Mouse (Mus musculus) layer of hippocampus, postnatal 36 days (tissue): ENCODE measurements around the gene Sdccag8. TPM values are rescaled to one million over a fixed set of nuclear protein-coding genes. Genes with fewer than 3 reads are reported as not detected.

Source experiments
- DNase-seq, 2 experiments: peaks; one replicate each; pipeline ENCODE4 v3.0.0; 2022
- total RNA-seq, 2 experiments: library from RNA; stranded (reverse); gene quantifications; 2 replicates each; pipeline ENCODE4 v1.2.3; 2021

Sdccag8 gene
- total RNA-seq: 10 to 100 TPM; 16.2 to 19.0 TPM

DNA sequence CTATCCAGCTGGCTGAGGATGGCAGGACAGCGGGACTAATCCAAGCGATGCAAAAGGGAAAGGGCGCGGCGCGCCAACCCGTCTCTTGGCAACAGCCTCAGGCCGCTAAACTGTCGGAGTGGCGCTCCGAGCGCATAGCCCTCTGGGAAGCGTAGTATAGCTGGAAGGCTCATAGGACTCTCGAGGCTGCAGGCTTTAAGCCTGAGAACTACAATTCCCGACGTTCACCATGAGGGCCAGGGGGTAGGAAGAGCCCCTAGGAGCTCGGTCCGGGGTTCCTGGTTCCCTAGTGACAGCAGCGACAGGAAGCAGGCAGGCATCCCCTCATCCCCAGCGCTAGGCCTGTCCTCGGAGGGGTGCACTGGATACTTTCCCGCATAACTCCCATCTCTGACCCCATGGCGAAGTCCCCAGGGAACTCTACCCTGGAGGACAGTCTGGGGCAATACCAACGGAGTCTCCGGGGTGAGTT lies at the start of gene Sdccag8:
TSS of gene Sdccag8 (plus strand) at position 70 of the 472 bp plus-strand sequence.
- peak; percentile 92 to 95 for DNase-seq

DNA sequence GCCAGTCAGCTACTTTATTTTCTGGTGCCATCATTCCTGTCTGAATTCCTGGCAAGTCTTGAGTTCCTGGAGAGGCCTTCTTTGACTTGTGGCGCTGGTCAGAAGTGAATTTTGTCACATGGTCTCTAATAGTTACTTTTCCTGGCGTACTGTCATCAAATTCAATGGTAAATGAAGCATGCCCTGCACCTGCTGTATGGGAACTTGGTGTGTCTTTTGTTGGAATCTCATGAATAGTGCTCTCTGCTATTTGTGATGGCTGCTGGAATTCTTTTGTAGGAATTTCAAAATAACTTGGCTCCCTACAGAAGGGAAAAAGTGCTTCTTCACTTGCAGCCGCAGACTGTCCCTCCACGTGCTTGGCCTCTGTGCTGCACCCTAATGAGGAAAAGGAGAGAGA lies 39.9 kb upstream of the Sdccag8 start:
- DNase-seq: no peak

DNA sequence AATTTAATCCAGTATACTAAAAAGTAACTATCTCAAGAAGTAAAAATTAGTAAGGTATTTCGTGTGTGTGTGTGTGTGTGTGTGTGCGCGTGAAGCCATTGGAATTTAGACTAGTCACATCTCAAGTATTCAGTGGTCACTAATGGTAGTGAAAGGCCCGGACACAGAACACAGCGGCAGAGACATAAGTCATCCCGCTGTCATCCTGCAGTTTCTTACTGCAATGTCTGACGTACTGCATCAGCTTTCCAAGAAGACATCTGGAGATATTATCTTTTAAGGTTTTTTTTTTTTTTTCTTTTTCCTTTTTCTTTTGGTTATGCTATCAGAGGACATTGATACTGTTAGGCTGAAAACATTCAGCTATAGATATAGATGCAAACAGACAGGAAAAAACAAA lies 25.1 kb upstream of the Sdccag8 start:
- no peak for DNase-seq

DNA sequence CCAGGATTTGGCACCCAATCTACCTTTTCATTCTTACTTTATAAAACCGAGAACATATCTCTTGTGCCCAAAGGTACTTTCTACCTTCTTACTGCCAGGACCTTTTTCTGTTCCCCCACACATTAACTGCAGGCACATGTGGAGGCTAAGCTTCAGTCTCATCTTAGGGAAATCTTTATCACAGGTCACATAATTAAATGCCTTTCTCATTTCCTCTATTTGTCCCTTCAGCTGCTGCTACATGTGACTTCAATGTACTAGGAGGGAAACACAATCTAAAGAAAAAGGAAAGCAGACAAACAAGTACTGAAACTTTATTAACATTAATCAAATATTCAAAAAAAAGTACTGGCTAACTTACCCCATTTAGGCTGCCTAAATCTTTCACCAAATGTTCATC lies 22.3 kb upstream of the Sdccag8 start:
- DNase-seq: no peak

DNA sequence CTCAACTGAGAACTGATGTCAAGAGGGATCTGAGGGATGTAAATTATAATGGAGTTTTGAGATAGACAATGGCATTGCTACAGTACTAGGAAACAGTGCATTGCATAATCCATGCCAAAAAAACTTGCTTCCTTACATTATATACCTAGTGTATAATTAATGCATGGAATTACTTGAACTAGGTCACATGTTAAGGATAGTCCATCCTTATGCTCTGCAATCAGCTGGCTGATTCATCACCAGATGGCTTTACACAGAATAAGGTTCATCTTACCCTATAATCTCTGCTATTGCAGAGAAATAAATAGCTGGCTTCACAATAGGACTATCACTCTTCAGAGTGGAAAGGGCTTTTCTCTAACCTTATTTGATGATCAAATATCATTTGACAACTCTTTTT lies 15.8 kb upstream of the Sdccag8 start:
- DNase-seq: no peak

DNA sequence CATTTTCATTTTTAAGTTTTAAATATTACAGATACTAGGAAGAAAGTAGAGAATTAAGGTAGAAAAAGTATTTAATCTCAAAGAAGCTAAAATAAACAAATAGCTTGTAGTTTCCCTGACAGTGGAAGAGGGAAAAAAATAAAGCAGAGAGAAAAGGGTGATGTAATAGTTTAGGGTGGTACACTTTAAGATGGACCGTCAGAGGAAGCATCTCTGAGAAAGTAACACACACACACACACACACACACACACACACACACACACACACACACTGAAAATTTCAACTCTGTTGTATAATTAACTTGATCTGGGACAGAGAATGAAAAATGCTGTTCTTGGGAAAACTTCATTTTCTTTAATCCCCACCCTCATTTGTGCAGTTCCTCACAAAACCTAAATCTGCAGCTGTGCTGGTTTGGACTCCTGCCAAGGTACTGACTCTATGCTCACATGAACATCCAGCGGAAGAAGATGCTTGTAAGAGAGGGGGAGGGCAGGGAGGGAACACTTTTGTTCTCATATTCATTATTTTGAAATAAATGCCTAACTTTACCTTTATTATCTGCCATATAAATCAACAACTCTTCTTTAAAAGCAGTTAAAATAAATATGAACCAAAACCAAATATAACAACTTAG lies 13.6 kb upstream of the Sdccag8 start:
- peak in 1 of 2 experiments; percentile 23 for DNase-seq

DNA sequence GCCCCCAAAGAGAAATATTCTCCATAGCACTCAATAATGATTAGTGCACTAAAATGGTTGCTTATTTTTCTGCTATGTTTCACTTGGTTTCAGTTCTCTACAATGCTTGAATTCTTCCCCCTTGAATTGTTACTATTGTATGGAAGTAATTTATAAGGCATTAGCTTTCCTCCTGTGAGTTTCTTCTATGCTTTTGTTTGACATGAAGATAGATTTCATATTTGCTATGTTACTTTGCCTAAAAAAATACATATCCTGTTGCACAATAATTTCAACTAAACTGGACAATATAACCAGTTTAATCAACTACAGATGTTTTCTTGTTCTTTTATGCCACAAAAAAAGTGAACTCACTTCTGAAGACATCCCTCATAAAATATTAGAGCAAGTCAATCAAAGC lies 4.3 kb upstream of the Sdccag8 start:
- no peak for DNase-seq

DNA sequence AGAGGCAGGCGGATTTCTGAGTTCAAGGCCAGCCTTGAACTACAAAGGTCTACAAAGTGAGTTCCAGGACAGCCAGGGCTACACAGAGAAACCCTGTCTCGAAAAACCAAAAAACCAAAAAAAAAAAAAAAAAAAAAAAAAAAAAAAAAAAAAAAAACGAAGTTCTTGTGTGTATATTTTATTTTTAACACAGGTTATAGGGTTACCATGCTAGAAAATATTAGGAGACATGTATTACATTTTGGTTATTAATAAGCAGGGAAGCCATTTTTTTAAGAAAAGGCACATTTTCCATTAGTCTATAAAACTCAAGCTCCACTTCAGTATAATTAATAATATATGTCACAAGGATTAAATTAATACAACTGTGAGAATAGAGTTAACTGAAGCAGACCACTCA lies 2.6 kb upstream of the Sdccag8 start:
- no peak for DNase-seq

DNA sequence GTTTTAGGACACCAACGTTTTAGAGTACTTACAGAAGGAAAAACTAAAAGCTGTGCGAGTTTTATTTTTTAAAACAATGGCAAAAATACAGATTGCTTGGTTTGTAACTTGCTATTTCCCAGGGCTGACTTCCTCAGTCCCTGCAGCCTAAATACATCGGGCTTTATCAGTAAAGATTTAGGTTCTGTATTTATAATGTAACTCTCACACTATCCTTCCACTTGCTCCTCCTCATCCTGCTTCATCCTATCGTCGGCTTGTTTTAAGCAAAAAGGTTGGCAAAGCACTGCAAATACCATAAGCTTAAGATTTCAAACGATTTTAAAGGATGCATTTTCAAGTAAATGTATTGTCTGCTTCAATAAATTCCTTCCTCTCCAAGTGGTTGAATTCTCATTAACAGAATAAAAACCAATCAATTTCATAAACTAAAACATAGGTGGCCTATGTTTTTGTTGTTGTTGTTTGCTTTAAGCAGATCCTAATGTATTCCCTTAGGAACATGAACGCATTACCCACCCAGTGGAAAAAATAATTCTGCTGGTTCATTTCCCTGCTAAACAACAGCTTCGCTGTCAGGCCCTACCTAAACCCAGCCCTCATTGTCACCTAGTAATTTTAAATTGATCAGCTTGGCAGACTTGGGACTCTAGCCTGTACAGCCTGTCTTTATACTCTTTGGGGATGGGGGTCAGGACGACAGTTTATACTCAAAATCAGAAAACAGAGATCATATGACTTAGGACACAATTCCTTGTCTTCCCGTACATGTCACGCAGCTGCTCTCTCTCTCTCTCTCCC lies 1.8 kb upstream of the Sdccag8 start:
- no peak for DNase-seq

DNA sequence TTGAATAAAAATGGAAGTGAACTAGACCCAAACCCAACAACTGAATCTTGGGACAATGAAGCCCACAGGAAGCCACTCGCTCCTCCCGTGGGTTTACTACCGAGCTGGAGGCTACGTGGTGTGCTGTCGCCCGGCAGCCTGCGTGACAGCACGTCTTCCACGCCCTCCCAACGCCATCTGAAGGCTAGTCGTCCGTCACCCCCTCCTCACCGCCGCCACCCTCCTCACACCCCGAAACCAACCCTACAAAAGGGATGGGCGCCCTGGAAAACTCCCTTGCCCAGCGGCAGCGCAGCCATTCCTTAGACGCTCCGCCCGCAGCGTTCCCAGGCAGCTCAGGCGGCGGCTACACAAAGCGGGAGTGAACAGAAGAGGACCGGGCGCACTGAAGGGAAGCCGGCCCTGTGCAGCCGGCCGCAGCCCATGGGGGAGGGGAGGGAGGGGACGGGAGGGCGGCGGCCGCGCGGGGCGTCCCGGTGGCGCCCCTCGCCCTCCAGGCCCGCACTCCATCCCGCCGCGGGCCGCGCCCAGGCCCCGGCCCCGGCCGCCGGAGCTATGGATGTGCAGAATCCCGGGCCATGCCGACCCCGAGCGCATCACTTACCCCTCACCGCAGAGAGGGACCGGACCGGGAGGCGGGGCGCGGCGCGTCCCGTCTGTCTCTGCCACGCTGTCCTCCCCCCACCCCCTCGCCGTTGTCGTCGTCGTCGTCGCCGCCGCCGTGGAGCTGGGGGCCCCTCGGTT lies 996 bp upstream of the Sdccag8 start:
- DNase-seq: peak; percentile 77 to 78

DNA sequence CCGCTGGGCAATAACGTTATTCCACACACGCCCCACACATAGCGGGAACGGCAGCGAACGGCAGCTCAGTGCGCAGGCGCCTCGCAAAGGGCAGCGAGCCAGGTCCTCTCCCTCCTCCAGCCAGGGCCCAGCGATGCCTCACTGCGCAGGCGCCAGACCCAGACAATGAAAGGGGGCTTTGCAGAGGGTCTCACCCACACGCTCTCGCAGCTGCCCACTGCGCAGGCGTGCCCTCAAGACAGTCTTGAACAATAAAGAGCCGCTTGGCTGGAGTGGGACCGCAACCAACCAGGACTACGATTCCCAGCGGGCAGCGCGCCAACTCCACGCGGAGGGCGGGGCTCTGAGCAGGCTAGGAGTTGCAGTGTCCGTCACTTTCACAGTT lies 432 bp upstream of the Sdccag8 start, which contains the start of gene Cep170:
TSS of gene Cep170 (minus strand) at position 32 of the 385 bp plus-strand sequence.
- DNase-seq: peak; percentile 97 to 98

DNA sequence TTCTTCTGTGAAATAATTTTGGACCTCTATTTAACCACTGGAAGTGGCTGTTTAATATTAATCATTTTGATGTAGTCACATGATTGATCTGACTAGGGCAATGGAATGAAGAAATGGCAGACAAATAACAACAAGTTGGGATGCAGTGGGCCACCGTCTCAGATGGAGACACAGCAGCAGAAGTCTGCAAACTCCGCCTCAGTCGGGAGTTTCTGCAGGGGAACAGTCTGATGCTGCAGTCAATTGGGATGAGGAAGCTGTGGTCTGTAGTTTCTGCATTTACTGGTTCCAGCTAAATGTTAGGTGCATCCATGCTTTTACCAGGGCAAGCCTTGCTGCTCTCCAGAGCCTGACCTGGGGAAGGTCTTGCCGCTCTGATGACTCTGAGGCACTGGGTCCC lies 2.3 kb downstream of the Sdccag8 start:
- DNase-seq: no peak

DNA sequence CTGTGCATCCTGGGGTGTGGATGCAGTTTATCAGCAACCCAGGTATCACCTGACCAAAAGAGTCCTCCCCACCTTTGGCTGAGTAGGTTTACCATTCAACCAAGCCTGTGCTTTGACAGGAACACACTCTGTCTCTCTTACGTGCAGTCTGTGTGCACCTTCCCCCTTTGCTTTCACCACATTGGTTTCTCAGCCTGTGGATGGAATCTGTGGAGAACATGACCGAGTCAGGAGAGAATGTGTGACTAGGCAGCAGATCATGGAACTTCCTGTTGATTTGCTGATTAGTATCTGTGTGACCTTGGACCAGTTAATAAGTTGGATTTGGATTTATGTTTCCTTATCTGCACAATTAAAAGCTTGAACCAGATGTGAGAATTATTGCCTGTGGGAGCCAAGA lies 3.7 kb downstream of the Sdccag8 start:
- DNase-seq: no peak

DNA sequence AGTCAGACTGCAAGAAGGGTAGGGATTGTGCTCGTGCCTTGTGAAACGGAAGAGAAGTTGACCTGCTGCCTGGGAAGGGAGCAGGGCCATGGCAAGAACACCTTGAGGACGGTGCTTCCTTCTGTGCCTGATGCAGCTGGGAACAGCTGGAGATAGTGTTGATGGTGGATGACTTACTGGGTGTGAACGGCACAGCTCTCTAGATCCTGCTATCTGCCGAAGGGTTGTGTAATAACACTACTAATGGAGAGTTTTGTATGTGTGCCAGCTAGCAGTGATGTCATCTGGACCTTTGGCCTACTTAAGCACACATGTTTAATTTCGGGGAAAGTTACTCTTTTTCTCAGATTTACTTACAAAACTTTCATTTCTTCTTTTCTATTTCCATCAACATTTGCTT lies 4.3 kb downstream of the Sdccag8 start:
- no peak for DNase-seq

DNA sequence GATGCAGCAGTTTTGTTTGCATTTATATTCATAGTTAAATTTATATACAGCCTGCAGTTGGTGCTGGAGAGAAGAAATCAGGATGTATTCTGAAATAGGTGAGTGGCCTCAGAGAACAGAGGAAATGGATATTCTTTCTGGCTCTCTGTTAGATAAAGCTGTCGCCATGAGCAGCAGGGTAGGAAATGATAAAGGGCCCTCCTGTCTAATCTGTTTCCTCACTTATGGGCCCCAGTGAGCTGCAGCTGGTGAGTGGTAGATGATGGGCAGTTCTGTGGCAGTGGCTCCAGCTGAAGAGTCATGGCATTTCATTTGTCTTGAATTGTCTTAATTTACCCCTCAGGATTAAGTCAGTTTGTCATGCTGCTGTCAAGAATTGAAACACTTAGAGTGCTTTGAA lies 7.5 kb downstream of the Sdccag8 start:
- DNase-seq: no peak

DNA sequence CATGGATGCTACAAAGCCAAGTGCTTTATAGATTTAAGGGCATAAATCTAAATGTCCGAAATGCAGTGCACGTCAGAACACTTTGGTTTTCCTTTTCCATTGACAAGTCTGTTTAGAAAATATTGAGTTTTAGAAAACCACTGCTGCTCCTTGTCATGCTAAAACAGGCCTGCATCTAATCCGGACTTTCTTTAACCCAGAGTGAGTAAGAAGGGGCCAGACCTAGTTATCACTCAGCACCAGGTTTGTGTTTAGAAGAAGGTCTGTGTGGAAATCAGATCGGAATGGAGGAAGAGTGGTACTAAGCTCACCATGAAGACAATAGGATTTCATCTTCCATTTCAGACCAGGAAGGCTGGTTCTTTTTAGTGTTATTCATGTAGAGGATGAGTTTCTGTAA lies 8.5 kb downstream of the Sdccag8 start:
- no peak for DNase-seq

DNA sequence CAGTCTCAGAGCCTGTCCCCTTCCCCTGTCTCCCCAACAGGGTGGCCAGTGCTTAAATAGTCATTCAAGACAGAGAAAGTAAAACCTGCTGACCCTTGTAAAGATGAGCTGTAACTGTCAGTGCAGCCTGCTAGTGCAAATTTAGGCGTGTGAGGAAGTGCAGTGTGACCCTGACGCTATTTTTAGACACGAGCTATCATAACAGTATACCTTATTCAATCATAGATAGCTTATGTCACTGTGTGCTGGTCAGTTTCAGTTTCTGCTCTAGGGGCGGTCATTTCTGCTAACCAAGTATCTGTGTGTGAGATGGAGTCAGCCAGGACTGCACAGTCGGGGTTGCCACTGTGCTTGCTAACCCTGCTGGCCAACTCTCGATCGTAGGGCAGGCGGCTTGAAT lies 9.4 kb downstream of the Sdccag8 start:
- no peak for DNase-seq

DNA sequence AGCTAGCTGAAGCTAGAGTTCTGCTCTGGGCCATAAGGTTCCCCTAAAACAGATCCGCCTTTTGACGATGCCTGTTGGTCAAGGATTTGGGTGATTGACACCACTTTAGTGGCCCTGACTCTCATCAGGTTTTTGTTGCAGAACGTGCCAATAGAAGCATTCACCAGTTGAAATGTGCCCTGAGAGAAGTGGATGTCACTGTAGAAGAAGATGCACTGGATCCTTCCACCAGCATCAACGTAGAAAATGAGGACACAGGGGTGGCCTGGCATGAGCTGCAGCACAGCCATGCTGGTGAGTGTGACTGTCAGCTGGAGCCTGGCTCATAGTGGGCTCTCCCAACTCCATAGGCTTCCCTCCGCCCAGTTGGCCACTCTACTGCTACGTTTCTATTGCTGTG lies 10.2 kb downstream of the Sdccag8 start:
- no peak for DNase-seq

DNA sequence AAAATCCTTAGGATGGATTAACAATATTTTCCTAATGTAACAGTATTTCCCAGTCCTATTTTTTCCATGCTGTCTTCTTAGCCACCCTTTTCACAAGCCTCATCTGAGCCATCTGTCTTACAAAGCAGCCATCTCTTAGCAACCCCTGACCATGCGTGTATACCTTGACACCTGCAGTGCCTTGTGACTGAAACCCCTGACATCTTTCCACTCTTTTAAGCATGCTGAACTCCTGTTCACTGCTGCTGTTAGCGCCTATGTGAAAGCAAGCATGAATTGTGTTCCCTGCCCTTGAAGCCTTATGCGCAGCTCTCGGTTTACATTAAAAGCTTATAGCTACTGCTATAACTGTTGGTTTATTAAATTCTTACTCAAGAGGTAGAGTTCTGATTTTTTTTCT lies 10.6 kb downstream of the Sdccag8 start:
- DNase-seq: no peak

DNA sequence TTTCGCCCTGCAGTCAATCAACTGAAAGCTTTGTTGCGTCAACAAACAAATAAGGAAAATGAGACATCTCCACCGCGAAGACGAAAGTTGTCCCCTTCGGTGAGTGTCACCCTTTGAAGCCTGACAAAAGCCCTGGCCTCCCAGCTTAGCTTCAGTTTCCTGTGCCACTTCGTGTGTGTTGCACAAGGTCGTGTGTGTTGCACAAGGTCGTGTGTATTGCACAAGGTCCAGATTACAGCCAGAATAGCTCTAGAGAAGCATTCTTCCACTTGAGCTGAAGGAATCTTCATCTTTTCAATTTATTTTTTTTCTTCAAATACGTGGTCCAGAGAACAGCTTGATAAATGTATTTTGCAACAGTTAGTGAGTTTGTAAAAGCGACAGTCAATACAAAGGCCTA lies 11.7 kb downstream of the Sdccag8 start:
- DNase-seq: no peak

DNA sequence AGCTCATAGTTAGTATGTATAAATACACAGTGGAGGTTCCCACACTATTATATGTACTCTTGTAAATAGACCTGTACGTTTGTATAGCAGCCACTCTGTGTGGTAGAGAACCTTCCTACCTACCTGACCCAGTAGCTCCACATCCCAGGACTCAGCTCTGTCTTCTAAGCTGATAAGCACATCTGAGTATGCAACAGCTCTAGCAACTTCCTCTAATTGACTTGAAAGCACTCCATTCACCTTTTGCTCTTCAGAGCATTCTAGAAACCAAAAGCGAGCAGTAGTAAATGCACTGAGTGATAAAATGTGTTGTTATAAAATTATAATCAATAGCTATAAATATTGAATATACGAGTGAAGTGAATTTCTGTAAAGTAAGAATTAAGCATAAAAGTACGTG lies 12.5 kb downstream of the Sdccag8 start:
- DNase-seq: no peak

DNA sequence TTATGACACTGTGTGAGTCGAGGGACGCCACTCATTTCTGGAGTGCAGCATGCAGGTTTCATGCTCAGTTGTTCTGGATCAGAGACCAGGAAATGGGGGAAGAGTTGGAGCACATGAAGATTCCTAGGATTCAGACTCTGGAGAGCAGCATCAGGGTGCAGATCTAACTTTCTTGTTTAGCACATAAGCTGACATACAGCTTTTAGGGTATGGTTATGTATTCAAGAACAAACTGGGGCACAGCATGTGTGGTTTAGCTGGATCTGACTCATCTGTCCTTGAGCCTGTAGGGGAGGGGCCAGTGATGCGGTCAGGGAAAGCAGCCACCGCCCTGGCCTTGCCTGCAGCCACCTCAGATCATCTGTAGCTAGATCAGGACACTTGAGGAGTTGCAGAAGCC lies 12.9 kb downstream of the Sdccag8 start:
- no peak for DNase-seq

DNA sequence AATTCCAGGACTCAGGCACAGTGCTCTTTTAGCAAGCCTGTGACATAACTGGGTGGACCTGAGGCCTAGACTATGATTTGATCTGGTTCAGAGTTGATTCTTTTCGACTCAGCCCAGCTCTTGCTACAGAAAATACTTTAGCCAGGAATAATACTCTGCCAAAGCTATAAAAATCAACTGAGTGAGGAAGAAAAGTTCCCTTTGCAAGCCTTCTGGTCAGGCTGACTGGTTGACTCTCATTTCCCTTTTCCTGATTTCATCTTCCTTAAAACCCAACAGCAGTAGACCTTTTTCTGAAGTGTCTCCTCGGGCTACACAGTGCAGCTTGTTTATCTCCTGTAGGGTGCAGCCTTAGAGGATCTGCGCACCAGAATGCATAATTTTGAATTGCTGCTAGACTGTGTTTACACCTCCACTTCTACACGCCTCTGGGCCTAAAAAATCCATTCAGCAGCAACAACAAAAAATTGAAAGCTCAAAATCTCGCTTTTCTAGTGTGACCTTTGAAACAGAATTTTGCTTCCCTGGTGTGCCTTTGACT lies 13.6 kb downstream of the Sdccag8 start:
- DNase-seq: no peak
